Mouse (Mus musculus) C2C12 (cell line): ENCODE measurements around the gene Slc44a1. TPM values are rescaled to one million over a fixed set of nuclear protein-coding genes. Genes with fewer than 3 reads are reported as not detected.

Experiments
- H3K27me3 ChIP-seq: one replicate; pipeline ENCODE4 v1.6.1; 2011; ENCODE audit not compliant: control insufficient read depth, insufficient read depth, insufficient read length
- H3K36me3 ChIP-seq: one replicate; pipeline ENCODE4 v1.6.1; 2011; ENCODE audit not compliant: control insufficient read depth, insufficient read depth
- H3K4me3 ChIP-seq: one replicate; pipeline ENCODE4 v1.5.1; 2011; ENCODE audit warnings: mild to moderate bottlenecking, control low read depth; ENCODE audit not compliant: poor library complexity, insufficient read depth, severe bottlenecking
- H3K79me2 ChIP-seq: one replicate; pipeline ENCODE4 v1.6.1; 2011; ENCODE audit not compliant: control insufficient read depth, insufficient read depth
- H3K79me3 ChIP-seq: one replicate; pipeline ENCODE4 v1.6.1; 2011; ENCODE audit warnings: low read depth, control low read depth
- H3ac ChIP-seq: one replicate; pipeline ENCODE3; 2011; ENCODE audit warnings: low read depth; ENCODE audit not compliant: control insufficient read depth, insufficient read length
- CEBPB ChIP-seq: IDR thresholded peaks from one replicate; pipeline ENCODE4 v1.6.1; 2011; ENCODE audit warnings: low read depth, mild to moderate bottlenecking, control low read depth, moderate library complexity
- CTCF ChIP-seq: IDR thresholded peaks from one replicate; pipeline ENCODE4 v1.5.1; 2011; ENCODE audit not compliant: control insufficient read depth, insufficient read depth, insufficient read length
- FOSL1 ChIP-seq: IDR thresholded peaks from one replicate; pipeline ENCODE4 v1.8.0; 2011; ENCODE audit warnings: mild to moderate bottlenecking, low read length; ENCODE audit not compliant: poor library complexity, insufficient read depth, severe bottlenecking
- MAX ChIP-seq: IDR thresholded peaks from one replicate; pipeline ENCODE4 v1.6.1; 2011; ENCODE audit warnings: mild to moderate bottlenecking, control low read depth
- MYOD1 ChIP-seq: IDR thresholded peaks from one replicate; pipeline ENCODE4 v1.6.1; 2011; ENCODE audit warnings: low read depth; ENCODE audit not compliant: control insufficient read depth, insufficient read length
- MYOG ChIP-seq: IDR thresholded peaks from one replicate; pipeline ENCODE4 v1.6.1; 2011; ENCODE audit not compliant: control insufficient read depth, insufficient read length; ENCODE audit errors: extremely low read depth
- USF1 ChIP-seq: IDR thresholded peaks from one replicate; pipeline ENCODE4 v1.6.1; 2011; ENCODE audit warnings: low read depth, mild to moderate bottlenecking, control low read depth, moderate library complexity
- polyA plus RNA-seq: library from polyadenylated mRNA; unstranded; fragments of >200 nt; fragmentation: generic; extraction: Trizol; gene quantifications from one replicate; pipeline ENCODE4 v1.2.1, GENCODE M21; 2012; ENCODE audit warnings: missing spikeins

The Slc44a1 gene
- polyA plus RNA-seq, 1 experiment = 27.1 TPM

DNA sequence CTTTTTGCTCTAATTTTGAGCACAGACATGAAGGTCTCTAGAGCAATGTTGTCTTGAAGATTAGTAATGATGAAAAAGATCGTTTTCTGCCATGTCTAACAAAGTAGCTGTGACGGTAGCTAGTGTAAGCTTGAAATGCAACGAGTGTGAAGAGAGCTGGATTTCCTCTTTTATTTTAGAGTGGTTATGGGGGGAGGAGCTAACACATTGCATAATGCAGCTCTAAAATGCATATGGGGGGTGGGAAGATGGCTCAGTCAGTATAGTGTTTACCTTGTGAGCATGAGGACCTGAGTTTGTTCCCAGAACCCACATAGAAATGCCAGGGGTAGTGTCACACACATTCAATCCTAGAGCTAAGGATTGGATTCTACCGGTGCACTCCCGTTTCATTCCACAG lies 29.5 kb upstream of the Slc44a1 start:
- Histone ChIP-seq H3K79me2 (no peaks in the 10 kb centered on the region), H3K79me3 (no peaks in the 10 kb centered on the region), H3K36me3 (no peaks in the 10 kb centered on the region), H3K4me3 (no peak overlapping the region), H3K27me3 (no peaks in the 10 kb centered on the region), H3ac (no peak overlapping the region)
- TF ChIP-seq FOSL1 (no peak), CTCF (no peak), CEBPB (no peak), MYOG (no peak), MYOD1 (no peak), USF1 (no peak), MAX (no peak)

DNA sequence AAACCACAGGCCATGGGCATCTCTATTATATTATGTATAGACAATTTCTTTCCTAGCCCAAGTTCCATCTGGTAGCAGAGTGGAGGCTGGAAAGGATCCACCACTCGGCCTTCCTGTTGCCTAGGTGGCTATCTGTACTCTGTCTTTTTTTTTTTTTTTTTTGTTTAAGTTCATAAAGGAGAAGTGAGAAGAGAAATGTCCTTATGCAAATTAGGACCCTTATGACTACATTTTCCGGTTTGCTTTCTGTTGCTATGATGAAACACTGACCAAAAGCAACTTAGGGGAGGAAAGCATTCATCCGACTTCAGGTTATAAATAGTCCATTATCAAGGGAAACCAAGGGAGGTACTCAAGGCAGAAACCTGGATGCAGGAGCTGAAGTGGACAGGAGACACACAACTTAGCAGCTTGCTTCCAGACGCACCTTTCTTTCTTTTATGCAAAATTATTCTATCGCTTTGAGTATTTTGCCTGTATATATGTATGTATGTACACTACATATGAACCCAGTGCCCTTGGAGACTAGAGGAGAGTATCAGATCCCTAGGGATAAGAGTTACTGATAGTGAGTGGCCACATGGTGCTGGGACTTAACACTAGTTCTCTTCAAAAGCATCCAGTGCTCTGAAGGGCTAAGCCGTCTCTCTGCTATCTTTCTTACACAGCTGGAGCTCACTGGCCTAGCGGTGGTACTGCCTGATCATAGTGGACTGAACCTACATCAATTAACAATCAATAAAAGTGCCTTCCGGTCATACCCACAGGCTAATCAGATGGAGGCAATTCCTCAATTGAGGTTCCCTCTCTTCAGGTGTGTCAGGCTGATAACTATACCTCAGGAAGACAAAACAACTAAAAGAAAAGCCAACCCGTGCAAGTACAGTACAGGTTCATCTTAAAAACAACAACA lies 28.0 kb upstream of the Slc44a1 start:
- Histone ChIP-seq H3K36me3 (no peaks in the 10 kb centered on the region), H3K79me2 (no peaks in the 10 kb centered on the region), H3ac (no peak overlapping the region), H3K4me3 (no peak overlapping the region), H3K79me3 (no peaks in the 10 kb centered on the region), H3K27me3 (no peaks in the 10 kb centered on the region)
- TF ChIP-seq MAX (no peak), CEBPB (no peak), MYOD1 (no peak), FOSL1 (no peak), USF1 (no peak), CTCF (no peak), MYOG (no peak)

DNA sequence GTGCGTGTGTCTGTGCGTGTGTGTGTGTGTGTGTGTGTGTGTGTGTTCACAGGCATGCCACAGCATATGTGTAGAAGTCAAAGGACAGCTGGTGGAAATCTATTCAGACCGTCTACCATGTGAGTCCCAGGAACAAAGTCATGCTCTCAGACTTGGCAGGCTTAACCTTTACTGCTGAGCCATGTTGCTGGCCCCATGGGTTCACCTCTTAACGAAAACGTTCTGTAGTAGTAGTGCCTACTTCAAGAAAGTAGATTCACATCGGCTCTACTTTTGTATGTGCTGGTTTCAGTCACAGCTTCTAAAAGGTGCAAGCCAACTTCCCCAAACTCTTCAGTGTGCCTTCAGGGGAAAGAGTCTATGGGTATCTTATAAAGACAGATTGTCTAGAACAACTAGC lies 27.2 kb upstream of the Slc44a1 start:
- TF ChIP-seq CEBPB (no peak), USF1 (no peak), MYOG (no peak), FOSL1 (no peak), CTCF (no peak), MYOD1 (no peak), MAX (no peak)
- H3ac ChIP-seq = no peak overlapping the region
- no peaks in the 10 kb centered on the region for H3K27me3 ChIP-seq
- H3K4me3 ChIP-seq = no peak overlapping the region
- no peaks in the 10 kb centered on the region for H3K36me3 ChIP-seq
- H3K79me3 ChIP-seq = no peaks in the 10 kb centered on the region
- H3K79me2 ChIP-seq = no peaks in the 10 kb centered on the region

DNA sequence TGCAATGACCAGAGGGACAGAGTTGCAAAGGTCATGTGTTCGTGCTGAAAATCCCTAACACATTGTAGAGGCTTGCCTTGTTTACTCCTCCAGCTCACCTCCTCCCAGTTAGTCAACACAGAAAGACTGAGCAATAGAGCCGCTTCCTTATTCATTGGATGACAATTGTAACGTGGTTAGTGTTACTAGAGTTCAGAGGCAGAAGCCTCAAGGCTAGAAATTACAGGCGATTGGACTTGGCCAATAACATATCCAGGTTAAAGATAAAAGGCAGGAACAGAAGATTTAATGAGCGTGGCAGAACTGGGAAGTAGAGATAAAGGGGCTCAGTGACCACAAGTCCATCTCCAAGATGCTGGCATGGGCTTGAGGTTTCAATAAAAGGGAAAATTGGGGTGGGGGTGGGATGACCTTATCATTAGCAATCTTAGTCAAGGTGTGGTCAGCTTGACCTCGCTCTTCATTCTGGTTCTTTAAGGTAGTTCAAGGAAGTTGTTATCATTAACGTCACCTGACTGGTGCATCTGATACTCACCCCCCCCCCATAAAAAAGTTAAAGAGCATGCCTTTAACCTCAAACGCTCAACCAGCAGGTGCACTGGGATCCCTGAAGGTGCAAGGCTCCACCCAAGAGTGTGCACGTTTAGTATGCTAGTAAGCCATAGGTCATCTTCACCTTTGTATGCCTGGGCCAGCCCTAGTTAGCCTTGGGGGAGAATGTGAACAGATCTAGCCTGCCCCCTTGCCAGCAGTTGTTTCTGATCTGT lies 26.0 kb upstream of the Slc44a1 start:
- TF ChIP-seq CEBPB (no peak), MYOG (no peak), FOSL1 (no peak), USF1 (no peak), MAX (no peak), MYOD1 (no peak), CTCF (no peak)
- Histone ChIP-seq H3ac (no peak overlapping the region), H3K36me3 (no peaks in the 10 kb centered on the region), H3K27me3 (no peaks in the 10 kb centered on the region), H3K79me2 (no peaks in the 10 kb centered on the region), H3K4me3 (no peak overlapping the region), H3K79me3 (no peaks in the 10 kb centered on the region)

DNA sequence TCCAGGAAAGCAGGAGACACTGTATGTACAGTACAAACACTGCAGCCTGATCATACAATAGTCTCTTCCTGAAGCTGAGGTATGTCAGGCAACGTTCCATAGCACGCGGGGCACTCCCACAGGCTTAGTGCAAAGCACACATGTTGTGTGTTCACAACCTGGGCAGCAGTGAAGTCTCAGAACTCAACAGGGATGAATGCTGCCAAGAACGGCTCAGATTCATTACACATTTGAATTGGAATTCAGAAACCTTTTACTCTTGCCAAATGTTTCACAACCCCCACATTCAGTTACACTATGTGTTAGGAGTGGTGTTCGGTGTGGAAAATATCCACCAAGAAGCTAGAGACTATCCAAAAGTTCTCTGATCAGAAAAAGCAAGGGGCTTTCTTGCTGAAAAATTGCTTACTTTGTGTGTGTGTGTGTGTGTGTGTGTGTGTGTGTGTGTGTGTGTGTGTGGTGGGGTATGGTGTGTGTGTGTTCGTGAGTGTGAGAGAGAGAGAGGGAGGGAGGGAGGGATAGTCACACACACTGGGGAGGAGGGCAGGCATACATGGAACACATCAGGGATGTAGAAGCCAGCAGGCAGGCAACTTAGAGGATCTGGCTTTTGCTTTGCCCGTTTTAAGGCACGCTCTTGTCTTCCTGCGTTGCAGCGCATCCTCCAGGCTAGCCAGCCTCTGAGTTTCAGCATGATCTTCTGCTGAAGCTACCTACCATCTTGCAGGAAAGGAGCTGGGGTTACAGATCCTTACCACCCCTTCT lies 24.2 kb upstream of the Slc44a1 start:
- no peaks in the 10 kb centered on the region for H3K27me3 ChIP-seq
- H3ac ChIP-seq = no peak overlapping the region
- H3K4me3 ChIP-seq = no peak overlapping the region
- H3K36me3 ChIP-seq = no peaks in the 10 kb centered on the region
- H3K79me2 ChIP-seq = no peaks in the 10 kb centered on the region
- H3K79me3 ChIP-seq = no peaks in the 10 kb centered on the region
- TF ChIP-seq MYOG (no peak), MAX (no peak), USF1 (no peak), CEBPB (no peak), CTCF (no peak), FOSL1 (no peak), MYOD1 (no peak)
